13 mouse cellular contexts compared by ENCODE assay signal in the genomic region with DNA sequence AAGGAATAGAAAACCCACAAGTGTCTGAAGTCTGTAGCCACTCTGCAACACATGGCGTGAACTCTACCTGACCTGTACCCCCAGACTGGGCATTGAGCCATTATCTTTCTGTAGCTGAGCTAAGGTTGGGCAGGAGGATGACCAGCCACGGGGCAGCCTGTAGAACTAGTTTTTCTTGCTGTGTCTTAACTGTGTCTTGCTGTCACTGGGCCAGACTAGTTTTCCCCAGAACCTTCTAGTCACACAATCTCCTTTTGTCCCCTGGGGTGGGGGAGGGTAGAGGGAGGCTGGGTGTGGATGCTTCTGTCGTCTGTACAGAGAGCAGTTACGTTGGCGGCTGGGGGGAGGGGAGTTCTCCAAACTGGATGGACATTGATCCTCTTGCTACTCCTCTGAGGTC. TPM values are rescaled to one million over a fixed set of nuclear protein-coding genes. Genes with fewer than 3 reads are reported as not detected.
DNase-seq lines count a peak whose midpoint lies in the region; ATAC-seq and TF ChIP-seq lines count a peak whose summit lies in the region.
"Had no signal": no experiment of that assay in that cellular context is flagged by ENCODE, and none has a peak within 500 bp of the region (broad histone marks: within the 10 kb centered on the region; RNA-seq: fewer than 3 reads in every experiment).

No protein-coding gene starts in this region.

- ATAC-seq in intestine, embryonic 16.5 days, result peak; percentile 87
- ATAC-seq: hindbrain, embryonic 16.5 days had no signal

- H3K4me3 ChIP-seq in intestine, embryonic 16.5 days (ENCODE audit: low read length), result no peak overlapping the region
- H3K4me3 ChIP-seq in lung, adult 2 months (replicated peaks; ENCODE audit: extremely low read depth, low read depth, low read length), result no peak overlapping the region
- H3K4me3 ChIP-seq: heart, adult 2 months; liver, embryonic 13.5 days; neural tube, embryonic 12.5 days had no signal

- no peak overlapping the region for H3K9ac ChIP-seq in intestine, embryonic 16.5 days (ENCODE audit: low read depth, low read length)
- H3K9ac ChIP-seq: liver, embryonic 13.5 days; neural tube, embryonic 12.5 days had no signal

- no peaks in the 10 kb centered on the region for H3K36me3 ChIP-seq in intestine, embryonic 16.5 days (ENCODE audit: control insufficient read depth, insufficient read depth, low read length)
- H3K36me3 ChIP-seq: liver, embryonic 13.5 days; neural tube, embryonic 12.5 days had no signal

- TF ChIP-seq POLR2A in lung, adult 2 months (IDR thresholded peaks at IDR 0.05; ENCODE audit: borderline replicate concordance, extremely low read depth, low read depth, low read length), result no peak

- peaks cover 13% of the 10 kb centered on the region for H3K4me1 ChIP-seq in intestine, embryonic 16.5 days (ENCODE audit: control insufficient read depth, insufficient read depth, low read length)
- H3K4me1 ChIP-seq in lung, adult 2 months (ENCODE audit: control insufficient read depth, insufficient read depth, low read length), result peaks cover 10% of the 10 kb centered on the region

- DNase-seq in ovary, postnatal 14 days (ENCODE audit: low spot score), result peak; percentile 26
- no peak for DNase-seq in ovary, postnatal 36 days (ENCODE audit: low spot score)
- peak; percentile 23 for DNase-seq in lung, adult 2 months
- peak; percentile 48 to 70 for DNase-seq in urinary bladder, postnatal 4 days (ENCODE audit: low spot score in 2 of 2)
- DNase-seq in spleen, postnatal 4 days (ENCODE audit: low spot score in 2 of 2), result no peak
- no peak for DNase-seq in thymus, postnatal 14 days
- DNase-seq in thymus, adult 18-20 months, result no peak
- DNase-seq: adrenal gland, postnatal 25 days; heart, adult 2 months; liver, embryonic 13.5 days had no signal

- H3K27ac ChIP-seq in intestine, embryonic 16.5 days (ENCODE audit: low read length), result peak overlapping the region; percentile 20
- H3K27ac ChIP-seq: heart, adult 2 months; liver, embryonic 13.5 days; neural tube, embryonic 12.5 days had no signal

- no peaks in the 10 kb centered on the region for H3K9me3 ChIP-seq in intestine, embryonic 16.5 days (ENCODE audit: control insufficient read depth, low read length)
- H3K9me3 ChIP-seq: liver, embryonic 13.5 days; neural tube, embryonic 12.5 days had no signal

- H3K4me2 ChIP-seq in intestine, embryonic 16.5 days (ENCODE audit: low read depth, low read length), result no peak overlapping the region
- H3K4me2 ChIP-seq: liver, embryonic 13.5 days; neural tube, embryonic 12.5 days had no signal

- WGBS in intestine, embryonic 16.5 days, result 33% methylated on average over 5 of the region's 5 CpGs
- WGBS in lung, adult 2 months, result 29% methylated on average over 5 of the region's 5 CpGs

- no peaks in the 10 kb centered on the region for H3K27me3 ChIP-seq in intestine, embryonic 16.5 days (replicated peaks; ENCODE audit: control insufficient read depth, insufficient read depth, low read length)
- H3K27me3 ChIP-seq: neural tube, embryonic 12.5 days had no signal

- no peak for TF ChIP-seq CTCF in lung, adult 2 months (IDR thresholded peaks at IDR 0.05; ENCODE audit: insufficient read depth, low read length)

RNA-seq across cellular contexts. Expression of gene Klhdc7a, which starts 10.9 kb away (rescaled TPM):
- 0.22 and 0.27 TPM in 2 replicates for polyA plus RNA-seq in intestine, embryonic 16.5 days (2015; fragmentation: Nextera tagmentation; extraction: Ambion mirVana)
- polyA plus RNA-seq in lung, adult 2 months (2012; rRNA removed), result 7.4 and 7.8 TPM in 2 replicates
- polyA plus RNA-seq: neural tube, embryonic 12.5 days had no signal

Comparison
In these comparisons a context has a peak if more than half of its experiments do, and no peak if none do; other contexts are left out.
1. DNase-seq: peak in ovary, postnatal 14 days (single experiment), lung, adult 2 months (single experiment) and urinary bladder, postnatal 4 days (2 of 2); none in ovary, postnatal 36 days (single experiment), spleen, postnatal 4 days (0 of 2), thymus, postnatal 14 days (single experiment) and thymus, adult 18-20 months (0 of 2).